Mouse (Mus musculus): ENCODE results near the gene Asxl1. TPM values are rescaled to one million over a fixed set of nuclear protein-coding genes. Genes with fewer than 3 reads are reported as not detected.

The Asxl1 gene
- total RNA-seq, 4 experiments from 2014 or later, result 31.1 to 39.8 (median 33.2) TPM

DNA sequence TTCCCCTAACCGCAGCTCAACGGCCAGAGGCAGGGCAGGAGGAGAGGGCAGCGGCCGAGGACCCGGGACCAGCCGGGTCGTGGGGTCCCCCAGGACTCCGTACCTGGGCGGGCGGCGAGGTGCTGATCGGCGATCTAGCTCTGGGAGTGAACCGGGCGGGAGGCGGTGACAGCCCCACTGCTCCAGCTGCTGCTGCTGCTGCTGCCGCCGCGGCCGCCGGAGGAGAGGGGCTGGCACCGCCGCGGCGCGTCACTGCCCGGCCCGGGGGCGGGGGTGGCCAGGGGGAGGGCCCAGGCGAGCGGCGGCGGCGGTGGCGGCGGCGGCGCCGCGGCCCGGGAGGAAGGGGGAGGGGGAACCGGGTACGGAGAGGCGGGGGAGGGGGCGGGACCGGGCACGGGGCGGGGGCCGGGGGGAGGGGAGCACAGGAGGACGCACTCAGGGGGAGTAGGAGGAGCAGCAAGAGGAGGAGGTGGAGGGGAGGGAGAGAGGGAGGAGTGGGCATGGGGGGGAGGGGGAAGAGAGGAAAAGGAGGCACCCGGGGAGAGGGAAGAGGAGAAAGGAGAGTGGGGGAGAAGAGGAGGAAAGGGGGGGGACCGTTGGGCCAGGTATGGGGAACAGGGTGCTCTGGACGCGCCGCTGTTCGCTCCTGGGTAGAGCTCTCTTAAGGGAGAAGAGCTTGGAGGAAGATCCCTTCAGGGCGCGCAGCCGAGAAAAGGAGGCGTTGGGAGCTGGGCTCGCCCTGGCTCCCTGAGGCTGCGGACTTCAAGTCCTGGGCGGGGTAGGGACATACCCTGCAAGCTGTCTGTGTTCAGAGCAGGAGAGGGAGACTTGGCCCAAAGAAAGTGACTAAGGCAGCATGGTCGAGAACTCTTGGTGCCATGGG lies 98.9 kb downstream of the Asxl1 start:
- DNase-seq, result no peak

DNA sequence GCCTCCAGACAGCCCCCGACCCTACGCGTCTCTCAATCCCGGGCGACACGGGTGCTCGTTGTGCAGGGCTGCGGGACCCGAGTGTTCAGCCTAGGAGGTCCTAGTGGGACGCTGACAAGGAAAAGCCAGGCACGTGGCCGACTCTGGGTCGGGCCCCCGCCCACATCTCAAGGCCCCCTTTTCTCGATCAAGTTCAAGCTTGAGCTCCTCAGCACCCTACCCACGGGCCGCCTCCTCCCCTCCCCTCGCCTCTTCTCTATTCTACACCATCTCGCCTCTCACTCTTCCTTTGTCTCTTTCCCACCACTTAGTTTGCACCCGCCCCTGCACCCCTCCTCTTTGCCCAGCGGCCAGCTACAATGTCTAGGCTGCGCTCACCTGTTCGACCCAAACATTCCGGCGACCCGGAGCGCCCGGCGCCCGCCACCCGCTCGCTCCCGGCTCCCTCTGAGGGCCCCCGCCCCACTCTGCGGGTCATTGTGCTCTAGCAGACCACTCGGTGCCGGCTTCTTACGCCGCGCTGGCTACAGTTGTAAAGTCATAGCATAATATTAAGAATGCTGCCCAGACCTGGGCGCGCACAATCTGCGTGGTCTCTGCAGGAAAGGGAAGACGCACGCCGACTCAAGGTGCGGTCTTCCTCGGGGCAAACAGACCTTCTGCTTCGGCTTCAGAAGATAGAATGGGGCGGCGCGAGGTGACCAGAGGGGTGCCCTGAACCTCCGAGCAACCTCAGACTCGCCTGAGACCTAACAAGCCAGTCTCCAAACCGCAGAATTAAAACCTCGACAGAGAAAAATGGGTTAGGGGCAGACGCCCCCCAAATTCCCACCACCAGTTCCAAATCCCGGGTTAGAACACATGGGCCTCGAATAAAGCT lies 99.7 kb downstream of the Asxl1 start:
- DNase-seq, result no peak

DNA sequence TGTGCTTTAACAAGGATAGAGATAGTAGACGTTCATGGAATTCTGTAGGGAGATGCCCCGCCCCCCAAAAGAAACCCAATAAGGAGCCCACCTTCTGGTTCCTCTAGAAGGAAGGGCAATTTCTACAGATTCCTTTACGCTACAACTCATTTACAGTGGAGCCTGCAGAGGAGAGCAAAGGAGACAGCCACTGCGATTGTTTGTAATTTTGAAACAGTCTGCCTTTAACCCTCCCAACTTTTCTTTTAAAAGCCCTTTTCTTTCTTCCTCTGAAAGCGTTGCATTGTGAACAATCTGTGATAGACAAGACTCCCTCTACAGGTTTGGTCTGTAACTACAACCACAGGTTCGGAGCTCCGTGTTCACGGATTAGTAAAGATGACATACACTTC lies 100.4 kb downstream of the Asxl1 start:
- no peak for DNase-seq

DNA sequence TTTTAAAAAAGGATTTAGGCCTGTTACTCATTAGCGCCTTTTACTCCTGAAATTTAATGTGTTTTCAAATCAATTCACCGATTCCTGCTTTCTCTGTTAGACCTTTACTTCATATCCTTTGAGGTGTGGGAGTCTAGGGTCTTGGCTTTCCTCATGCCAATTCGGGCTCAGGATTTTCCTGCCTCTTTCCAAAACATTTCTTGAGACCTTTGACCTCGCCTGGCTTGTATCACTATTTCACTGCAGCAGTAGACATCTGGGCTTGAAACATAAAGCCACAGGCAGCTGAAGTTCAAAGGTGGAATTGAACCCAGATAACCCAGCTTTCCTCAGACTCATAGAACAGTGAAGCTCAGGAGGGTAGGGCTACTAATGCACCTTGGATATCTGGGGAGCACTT lies 100.8 kb downstream of the Asxl1 start:
- no peak for DNase-seq

DNA sequence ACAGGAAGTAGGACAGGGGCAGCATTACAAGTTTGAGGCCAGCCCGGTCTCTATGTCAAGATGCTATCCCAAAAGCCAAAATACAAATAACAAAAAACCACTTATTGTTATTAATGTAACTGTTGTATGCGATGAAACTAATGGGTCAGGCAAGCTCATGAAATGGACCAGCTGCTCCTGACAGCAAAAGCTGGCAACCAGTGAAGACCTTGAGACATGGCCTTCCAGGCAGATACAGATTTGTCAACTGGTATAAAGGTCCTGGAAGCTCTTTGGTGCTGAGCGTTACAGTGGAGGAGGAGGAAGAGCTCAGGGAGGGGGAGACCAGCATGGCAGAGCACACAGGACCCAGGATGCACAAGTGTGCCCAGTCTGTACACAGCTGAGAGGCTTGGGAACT lies 102.1 kb downstream of the Asxl1 start:
- no peak for DNase-seq

DNA sequence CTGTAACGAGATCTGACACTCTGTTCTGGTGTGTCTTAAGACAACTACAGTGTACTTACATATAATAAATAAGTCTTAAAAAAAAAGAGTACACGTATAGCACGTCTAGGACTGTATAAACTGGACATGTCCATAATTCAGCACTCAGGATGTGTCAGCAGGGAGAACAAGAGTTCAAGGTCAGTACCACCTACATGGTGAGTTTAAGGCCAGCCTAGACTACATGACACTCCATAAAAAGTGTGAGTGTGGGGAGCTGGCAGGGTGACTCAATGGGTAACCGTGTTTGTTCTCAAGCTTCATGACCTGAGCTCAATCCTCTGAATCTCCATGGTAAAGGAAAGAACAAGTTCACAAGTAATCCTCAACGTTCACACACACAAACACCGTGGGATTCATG lies 102.9 kb downstream of the Asxl1 start:
- no peak for DNase-seq

Other genes with a start within 250 kb of the Asxl1 start
- gene Hck, start 237.4 kb upstream of the Asxl1 start, total RNA-seq (2022), result 1 to 10 TPM; 3.3 to 5.5 (median 4.5) TPM
- gene Tm9sf4, start 184.5 kb upstream of the Asxl1 start, total RNA-seq (2022), result 100 to 1,000 TPM in 3 of 4 experiments, 10 to 100 TPM in 1; 96.3 to 115 (median 112) TPM
- 1 to 10 TPM; 3.5 to 5.0 (median 3.9) TPM for gene Tspyl3, start 120.4 kb upstream of the Asxl1 start, total RNA-seq (2022)
- 10 to 100 TPM in 2 of 4 experiments, 1 to 10 TPM in 2; 9.0 to 14.0 (median 11.6) TPM for gene Plagl2, start 104.4 kb upstream of the Asxl1 start, total RNA-seq (2022)
- gene Pofut1, start 104.3 kb upstream of the Asxl1 start, total RNA-seq (2022), result 10 to 100 TPM; 74.6 to 88.0 (median 79.3) TPM
- 10 to 100 TPM; 28.7 to 34.4 (median 32.1) TPM for gene Kif3b, start 54.4 kb upstream of the Asxl1 start, total RNA-seq (2022)
- not detected for gene 4930404H24Rik, start 147.0 kb downstream of the Asxl1 start, total RNA-seq (2022)
- gene Nol4l, start 184.1 kb downstream of the Asxl1 start, total RNA-seq (2022), result 10 to 100 TPM in 3 of 4 experiments, 1 to 10 TPM in 1; 9.9 to 19.6 (median 12.8) TPM

All from adrenal gland, adult 8-10 months (tissue).